Mouse (Mus musculus): ENCODE results near the gene Trim62. TPM values are rescaled to one million over a fixed set of nuclear protein-coding genes. Genes with fewer than 3 reads are reported as not detected.

Trim62 gene
- total RNA-seq, 2 experiments from 2014 or later = not detected

GRCm38 (mm10) chr4:128883801-128884710 is 676 bp downstream of the Trim62 start:
- no peak for ATAC-seq (replicated peaks; ENCODE audit: low FRiP score, poor library complexity, severe bottlenecking)

- ATAC-seq (replicated peaks; ENCODE audit: low FRiP score, poor library complexity, severe bottlenecking) = no peak
These were observed 1.3 kb downstream of the Trim62 start for GRCm38 (mm10) chr4:128884711-128885095.

DNA sequence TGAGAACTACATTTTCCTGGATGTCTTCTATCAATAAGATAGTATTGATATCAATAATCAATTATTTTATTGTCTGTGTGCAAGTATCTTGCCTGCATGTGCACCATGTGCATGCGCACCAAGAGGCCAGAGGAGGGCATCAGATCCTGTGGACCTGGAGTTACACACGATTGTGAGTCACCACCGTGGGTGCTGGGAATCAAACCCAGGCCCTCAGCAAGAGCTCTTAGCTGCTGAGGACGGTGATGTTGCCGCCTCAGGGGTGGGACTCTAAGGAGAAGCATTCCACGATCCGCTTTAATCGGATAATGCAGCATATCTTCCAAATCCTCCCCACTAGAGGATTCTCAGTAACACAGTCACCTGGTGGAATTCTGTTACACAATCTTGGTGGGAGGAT is 2.2 kb downstream of the Trim62 start:
- no peak for ATAC-seq (replicated peaks; ENCODE audit: low FRiP score, poor library complexity, severe bottlenecking)

GRCm38 (mm10) chr4:128886571-128886970 is 3.2 kb downstream of the Trim62 start:
- no peak for ATAC-seq (replicated peaks; ENCODE audit: low FRiP score, poor library complexity, severe bottlenecking)

GRCm38 (mm10) chr4:128887026-128887425 is 3.6 kb downstream of the Trim62 start:
- no peak for ATAC-seq (replicated peaks; ENCODE audit: low FRiP score, poor library complexity, severe bottlenecking)

- ATAC-seq (replicated peaks; ENCODE audit: low FRiP score, poor library complexity, severe bottlenecking) = no peak
These were observed 4.3 kb downstream of the Trim62 start for GRCm38 (mm10) chr4:128887641-128888091.

DNA sequence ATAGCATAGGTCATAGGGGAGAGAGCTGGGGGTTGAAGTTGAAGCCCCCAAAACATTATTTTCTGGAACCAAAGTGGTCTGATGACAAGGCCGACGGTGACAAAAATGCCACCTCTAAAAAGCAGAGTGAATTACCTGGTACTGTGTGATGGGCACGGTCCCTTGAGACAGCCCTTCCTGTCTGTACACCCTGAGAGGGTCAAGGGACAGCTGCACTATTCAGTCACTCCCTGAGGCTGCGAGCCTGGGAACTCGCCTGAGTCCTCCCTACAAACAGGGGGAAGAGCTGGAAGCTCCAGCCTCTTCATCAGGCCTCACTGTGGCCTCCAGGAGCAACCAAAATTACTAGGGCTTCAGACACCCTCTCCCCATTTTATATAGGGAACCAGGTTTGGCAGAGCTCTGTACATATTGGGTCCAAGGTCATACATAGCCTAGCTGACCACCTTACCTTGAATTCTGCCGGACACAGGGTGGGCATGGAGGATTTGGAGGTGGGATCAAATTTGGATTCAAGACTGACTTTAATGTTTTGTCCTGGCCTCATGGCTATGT is 5.1 kb downstream of the Trim62 start:
- no peak for ATAC-seq (replicated peaks; ENCODE audit: low FRiP score, poor library complexity, severe bottlenecking)

- ATAC-seq (replicated peaks; ENCODE audit: low FRiP score, poor library complexity, severe bottlenecking) = no peak
These were observed 6.6 kb downstream of the Trim62 start for GRCm38 (mm10) chr4:128889752-128890630.

DNA sequence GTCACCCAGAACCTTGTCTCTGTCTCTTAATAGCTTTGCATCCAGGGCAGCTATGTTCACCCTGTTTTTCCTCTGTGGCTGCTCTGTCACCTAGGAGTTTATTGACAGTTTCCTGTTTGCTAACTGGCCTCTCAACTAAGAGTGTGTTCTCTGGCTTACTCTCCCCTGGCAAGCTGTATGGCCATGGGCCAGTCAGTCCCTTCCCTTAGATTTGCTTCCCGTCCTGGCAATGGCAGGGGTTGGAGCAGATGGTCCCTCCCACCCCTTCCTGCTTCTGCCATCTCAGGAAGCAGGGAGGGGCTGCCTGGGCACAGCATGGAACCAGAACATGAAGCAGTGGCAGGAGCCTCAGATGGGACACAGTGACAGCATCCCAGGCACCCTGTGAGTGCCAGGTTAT is 7.8 kb downstream of the Trim62 start:
- no peak for ATAC-seq (replicated peaks; ENCODE audit: low FRiP score, poor library complexity, severe bottlenecking)

DNA sequence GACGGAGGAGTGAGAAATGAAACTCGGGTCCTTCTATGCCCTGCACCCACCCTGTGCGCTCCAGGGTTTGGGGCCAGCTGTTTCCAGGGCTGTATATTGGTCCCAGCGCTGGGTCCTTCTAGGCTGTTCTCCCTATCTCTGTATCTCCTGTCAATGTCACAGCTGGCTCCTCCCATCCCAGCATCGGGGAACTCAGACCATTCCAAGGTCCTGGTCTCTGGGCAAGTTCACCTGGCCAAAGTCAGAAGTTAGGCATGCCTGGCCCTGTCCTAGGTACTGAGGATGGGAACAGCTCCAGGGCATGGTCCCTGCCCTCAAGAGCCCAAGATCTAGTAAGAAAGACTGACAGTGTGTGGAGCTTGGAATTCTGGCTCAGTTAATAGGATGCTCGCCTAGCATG is 8.4 kb downstream of the Trim62 start:
- ATAC-seq (replicated peaks; ENCODE audit: low FRiP score, poor library complexity, severe bottlenecking) = no peak

- no peak for ATAC-seq (replicated peaks; ENCODE audit: low FRiP score, poor library complexity, severe bottlenecking)
These were observed 8.8 kb downstream of the Trim62 start for GRCm38 (mm10) chr4:128892188-128892587.

- no peak for ATAC-seq (replicated peaks; ENCODE audit: low FRiP score, poor library complexity, severe bottlenecking)
These were observed 10.7 kb downstream of the Trim62 start for GRCm38 (mm10) chr4:128894112-128894511.

GRCm38 (mm10) chr4:128895841-128896240 is 12.5 kb downstream of the Trim62 start:
- ATAC-seq (replicated peaks; ENCODE audit: low FRiP score, poor library complexity, severe bottlenecking) = no peak

DNA sequence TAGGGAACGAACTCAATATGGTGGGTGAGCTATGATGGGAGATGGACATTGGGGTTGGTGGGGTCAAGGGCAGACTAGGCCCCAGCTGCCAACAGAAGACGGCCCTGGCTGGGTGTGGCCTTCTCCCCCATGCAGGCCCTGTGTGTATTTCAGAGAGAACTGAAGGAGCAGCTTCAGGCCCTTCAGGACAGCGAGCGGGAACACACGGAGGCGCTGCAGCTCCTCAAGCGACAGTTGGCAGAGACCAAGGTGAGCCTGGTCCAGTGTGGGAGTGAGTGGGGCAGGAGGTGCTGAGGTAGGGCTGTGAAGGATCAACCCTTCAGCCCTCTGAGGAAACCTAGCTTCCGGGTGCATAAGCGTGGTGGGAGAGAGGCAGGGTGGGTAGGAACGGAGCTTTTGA is 13.3 kb downstream of the Trim62 start:
- no peak for ATAC-seq (replicated peaks; ENCODE audit: low FRiP score, poor library complexity, severe bottlenecking)

DNA sequence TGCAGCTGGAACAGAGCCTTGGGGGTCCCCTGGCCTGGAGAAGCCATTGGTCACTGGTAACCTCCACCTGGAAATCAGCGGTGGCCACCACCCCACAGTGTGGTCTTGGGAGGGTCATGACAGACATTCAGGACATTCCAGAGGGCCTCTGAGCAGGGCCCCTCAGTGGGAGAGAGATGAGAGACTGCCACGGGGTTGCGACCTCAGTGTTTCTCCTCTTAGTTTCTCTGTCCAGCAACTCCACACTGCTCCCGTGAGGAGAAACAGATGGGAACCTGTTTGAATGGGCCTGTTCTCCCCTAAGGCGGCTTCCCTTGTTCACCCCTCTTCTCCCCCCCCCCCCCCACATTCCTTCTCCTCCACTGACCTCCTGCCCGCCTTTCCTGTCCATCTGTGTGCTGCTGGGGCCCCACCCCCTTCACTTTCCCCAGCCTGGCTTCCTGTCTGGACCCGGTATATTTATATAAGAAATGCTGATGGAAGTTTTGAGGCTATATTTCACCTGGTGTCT is 14.6 kb downstream of the Trim62 start:
- no peak for ATAC-seq (replicated peaks; ENCODE audit: low FRiP score, poor library complexity, severe bottlenecking)

DNA sequence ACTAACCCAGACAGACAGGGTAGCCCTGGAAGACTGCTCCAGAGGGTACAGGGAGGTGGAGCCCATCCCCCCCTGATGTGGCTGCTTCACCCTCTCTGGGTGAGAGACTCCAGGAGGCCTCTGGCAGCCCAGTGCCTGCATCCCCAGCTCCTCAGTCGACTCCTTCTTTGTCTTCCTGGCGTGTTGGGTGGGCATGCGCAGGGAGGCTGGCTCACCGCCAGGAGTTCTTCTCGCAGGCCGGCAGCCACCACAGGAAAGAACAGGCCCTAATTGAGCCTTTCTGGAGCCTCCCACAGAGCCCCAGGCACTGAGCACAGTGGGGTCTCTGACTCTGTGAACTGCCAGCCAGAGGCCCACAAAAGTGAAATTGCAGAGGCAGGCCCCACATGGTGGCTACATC is 16.0 kb downstream of the Trim62 start:
- no peak for ATAC-seq (replicated peaks; ENCODE audit: low FRiP score, poor library complexity, severe bottlenecking)

- no peak for ATAC-seq (replicated peaks; ENCODE audit: low FRiP score, poor library complexity, severe bottlenecking)
These were observed 17.1 kb downstream of the Trim62 start for GRCm38 (mm10) chr4:128900484-128900883.

- no peak for ATAC-seq (replicated peaks; ENCODE audit: low FRiP score, poor library complexity, severe bottlenecking)
These were observed 19.0 kb downstream of the Trim62 start for GRCm38 (mm10) chr4:128902390-128902789.

GRCm38 (mm10) chr4:128904035-128904800 is 20.8 kb downstream of the Trim62 start:
- ATAC-seq (replicated peaks; ENCODE audit: low FRiP score, poor library complexity, severe bottlenecking) = no peak
